Mouse (Mus musculus) CH12.LX (cell line): ENCODE data around the gene Rerg.

Experiments used
- ETS1 ChIP-seq: conservative IDR thresholded peaks from 2 replicates; pipeline ENCODE4 v1.6.1; 2012; ENCODE audit warnings: low read depth, mild to moderate bottlenecking, inconsistent platforms, low read length, improper control_type of control experiment, moderate library complexity
- SMC3 ChIP-seq: IDR thresholded peaks from 2 replicates; pipeline ENCODE4 v1.6.1; 2011; ENCODE audit warnings: low read depth, low read length, improper control_type of control experiment

- TF ChIP-seq ETS1 (no peak), SMC3 (peak; percentile 31; the same call in 1 of the 2 replicates)
Measured at GRCm38 (mm10) chr6:137169171-137169968, 927 bp downstream of the Rerg start.
